Mouse (Mus musculus): ENCODE measurements around the gene Gm28372.

DNA sequence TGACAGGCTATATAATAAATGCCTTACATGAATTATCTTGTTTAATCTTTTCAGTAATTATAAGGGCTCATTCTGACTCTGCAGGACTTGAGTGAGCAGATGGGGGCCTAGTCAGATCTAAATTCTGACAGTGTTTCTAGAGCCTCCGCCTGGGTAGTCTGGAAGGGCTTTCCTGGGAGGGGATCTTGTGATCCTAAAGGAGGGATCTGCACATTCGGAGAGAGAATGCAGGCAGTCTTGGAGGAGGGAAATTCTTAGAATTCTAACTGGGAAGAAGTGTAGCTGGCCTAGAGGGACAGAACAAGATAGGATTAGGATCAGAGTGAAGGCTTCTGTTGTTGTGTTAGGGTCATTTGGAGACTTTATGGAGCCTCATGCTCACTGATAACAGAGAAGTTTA lies 47.2 kb downstream of the Gm28372 start:
- TF ChIP-seq CTCF (IDR thresholded peaks at IDR 0.05; ENCODE audit: borderline replicate concordance, insufficient read depth, low read depth, low read length) (no peak), POLR2A (IDR thresholded peaks at IDR 0.05; ENCODE audit: borderline replicate concordance, insufficient read depth, low read length) (no peak)

Data from cerebellum, adult 2 months (tissue).